Mouse (Mus musculus) lung, adult 2 months (tissue): ENCODE data around the gene Ift122.

Experiments
- CTCF ChIP-seq: fragments of 200-500 bp; IDR thresholded peaks from 2 replicates; pipeline ENCODE4 v1.5.1; 2011; ENCODE audit warnings: mild to moderate bottlenecking, low read length, control low read depth; ENCODE audit not compliant: insufficient read depth
- POLR2A ChIP-seq: fragments of 200-500 bp; IDR thresholded peaks from 2 replicates; pipeline ENCODE4 v1.6.1; 2011; ENCODE audit warnings: low read depth, mild to moderate bottlenecking, control low read depth, low read length, borderline replicate concordance; ENCODE audit errors: extremely low read depth

GRCm38 (mm10) chr6:115946389-115946788 is 93.1 kb downstream of the Ift122 start:
- TF ChIP-seq CTCF (no peak), POLR2A (no peak)
